Mouse (Mus musculus) MEL (cell line): ENCODE measurements around the gene Kcnd3. TPM values are rescaled to one million over a fixed set of nuclear protein-coding genes. Genes with fewer than 3 reads are reported as not detected.

Source experiments
- DNase-seq: peaks from one replicate; pipeline ENCODE4 v3.0.0; 2011; ENCODE audit warnings: low read depth, low spot score
- H3K27ac ChIP-seq: 2 replicates; pipeline ENCODE4 v1.5.1; 2012; ENCODE audit warnings: low read depth, mild to moderate bottlenecking, control low read depth, low read length, moderate library complexity; ENCODE audit not compliant: control insufficient read depth
- H3K27me3 ChIP-seq, 2 experiments: fragments of 150-350 bp in 1 of 2; sonication (generic) in 1 of 2; 2 replicates each; pipeline ENCODE4 v1.6.1; 2012; ENCODE audit warnings: low read length in 2 of 2, mild to moderate bottlenecking in 2 of 2, improper control_type of control experiment in 1 of 2, moderate library complexity in 1 of 2; ENCODE audit not compliant: insufficient read depth in 2 of 2, control insufficient read depth in 1 of 2
- H3K36me3 ChIP-seq, 2 experiments: 2 replicates each; pipeline ENCODE4 v1.6.1; 2012 to 2014; ENCODE audit warnings: low read length in 2 of 2, improper control_type of control experiment in 1 of 2, inconsistent platforms in 1 of 2, mild to moderate bottlenecking in 1 of 2; ENCODE audit not compliant: insufficient read depth in 2 of 2, control insufficient read depth in 1 of 2
- H3K4me1 ChIP-seq, 2 experiments: fragments of 150-350 bp in 1 of 2; sonication (generic) in 1 of 2; 2 replicates each; pipeline ENCODE4 v1.6.1; 2012; ENCODE audit warnings: low read length in 2 of 2, improper control_type of control experiment in 1 of 2, mild to moderate bottlenecking in 1 of 2; ENCODE audit not compliant: insufficient read depth in 2 of 2, control insufficient read depth in 1 of 2
- H3K4me3 ChIP-seq, 2 experiments: fragments of 150-350 bp in 1 of 2; sonication (generic) in 1 of 2; 2 replicates each; pipeline ENCODE4 v1.5.1; 2012; ENCODE audit warnings: low read depth in 2 of 2, low read length in 2 of 2, mild to moderate bottlenecking in 2 of 2, moderate library complexity in 2 of 2, control low read depth in 1 of 2, improper control_type of control experiment in 1 of 2; ENCODE audit not compliant: control insufficient read depth in 1 of 2, insufficient read depth in 1 of 2
- H3K79me2 ChIP-seq: 2 replicates; pipeline ENCODE4 v1.6.1; 2012; ENCODE audit warnings: mild to moderate bottlenecking, low read length, moderate library complexity; ENCODE audit not compliant: control insufficient read depth, poor library complexity, insufficient read depth
- H3K9ac ChIP-seq: 2 replicates; pipeline ENCODE4 v1.6.1; 2012; ENCODE audit warnings: low read depth, mild to moderate bottlenecking, control low read depth, low read length, moderate library complexity; ENCODE audit not compliant: control insufficient read depth, poor library complexity, severe bottlenecking
- H3K9me3 ChIP-seq: fragments of 150-350 bp; sonication (generic); replicated peaks from 2 replicates; pipeline ENCODE4 v1.6.1; 2012; ENCODE audit warnings: mild to moderate bottlenecking, low read length, improper control_type of control experiment, moderate library complexity; ENCODE audit not compliant: insufficient read depth
- CHD1 ChIP-seq: IDR thresholded peaks from 2 replicates; pipeline ENCODE4 v1.6.1; 2012; ENCODE audit warnings: low read depth, mild to moderate bottlenecking, inconsistent platforms, low read length, improper control_type of control experiment
- CHD2 ChIP-seq: IDR thresholded peaks from 2 replicates; pipeline ENCODE4 v1.6.1; 2011; ENCODE audit warnings: low read length, improper control_type of control experiment
- E2F4 ChIP-seq: IDR thresholded peaks from 2 replicates; pipeline ENCODE4 v1.6.1; 2011; ENCODE audit warnings: low read depth, low read length, improper control_type of control experiment, borderline replicate concordance
- EP300 ChIP-seq, 2 experiments: IDR thresholded peaks; 2 replicates each; pipeline ENCODE4 v1.6.1; 2011; ENCODE audit warnings: improper control_type of control experiment in 2 of 2, low read length in 2 of 2, low read depth in 1 of 2, mild to moderate bottlenecking in 1 of 2
- ETS1 ChIP-seq: IDR thresholded peaks from 2 replicates; pipeline ENCODE4 v1.6.1; 2012; ENCODE audit warnings: low read depth, mild to moderate bottlenecking, inconsistent platforms, low read length, improper control_type of control experiment, moderate library complexity
- GABPA ChIP-seq: IDR thresholded peaks from 2 replicates; pipeline ENCODE4 v1.6.1; 2012; ENCODE audit warnings: low read depth, mild to moderate bottlenecking, inconsistent platforms, low read length, improper control_type of control experiment, moderate library complexity
- GATA1 ChIP-seq: IDR thresholded peaks from 2 replicates; pipeline ENCODE4 v1.6.1; 2011; ENCODE audit warnings: low read depth, low read length, improper control_type of control experiment
- HCFC1 ChIP-seq: IDR thresholded peaks from 2 replicates; pipeline ENCODE4 v1.6.1; 2012; ENCODE audit warnings: low read depth, mild to moderate bottlenecking, inconsistent platforms, low read length, improper control_type of control experiment, moderate library complexity
- JUND ChIP-seq: IDR thresholded peaks from 2 replicates; pipeline ENCODE4 v1.6.1; 2011; ENCODE audit warnings: low read depth, mild to moderate bottlenecking, improper control_type of control experiment, low read length
- MAX ChIP-seq: IDR thresholded peaks from 2 replicates; pipeline ENCODE4 v1.6.1; 2011; ENCODE audit warnings: low read length, improper control_type of control experiment
- MAZ ChIP-seq: IDR thresholded peaks from 2 replicates; pipeline ENCODE4 v1.6.1; 2012; ENCODE audit warnings: low read depth, mild to moderate bottlenecking, inconsistent platforms, low read length, improper control_type of control experiment
- MEF2A ChIP-seq: IDR thresholded peaks from 2 replicates; pipeline ENCODE4 v1.6.1; 2014; ENCODE audit warnings: low read depth, mild to moderate bottlenecking, inconsistent platforms, low read length, improper control_type of control experiment; ENCODE audit not compliant: poor library complexity, insufficient replicate concordance, severe bottlenecking; ENCODE audit errors: extremely low read depth
- MXI1 ChIP-seq: IDR thresholded peaks from 2 replicates; pipeline ENCODE4 v1.6.1; 2011; ENCODE audit warnings: mild to moderate bottlenecking, low read depth, low read length, improper control_type of control experiment
- MYB ChIP-seq: IDR thresholded peaks from 2 replicates; pipeline ENCODE4 v1.6.1; 2011; ENCODE audit warnings: mild to moderate bottlenecking, low read depth, low read length, improper control_type of control experiment
- MYC ChIP-seq: IDR thresholded peaks from 2 replicates; pipeline ENCODE4 v1.6.1; 2011; ENCODE audit warnings: low read depth, mild to moderate bottlenecking, low read length, improper control_type of control experiment, moderate library complexity
- NRF1 ChIP-seq: IDR thresholded peaks from 2 replicates; pipeline ENCODE4 v1.6.1; 2014; ENCODE audit warnings: low read depth, mild to moderate bottlenecking, inconsistent platforms, low read length, improper control_type of control experiment, moderate library complexity; ENCODE audit not compliant: poor library complexity, insufficient read depth, severe bottlenecking
- POLR2A ChIP-seq, 2 experiments: IDR thresholded peaks; 2 replicates each; pipeline ENCODE4 v1.6.1; 2011 to 2012; ENCODE audit warnings: low read length in 2 of 2, mild to moderate bottlenecking in 2 of 2, control low read depth in 1 of 2, improper control_type of control experiment in 1 of 2, low read depth in 1 of 2, moderate library complexity in 1 of 2; ENCODE audit not compliant: control insufficient read depth in 1 of 2, insufficient read depth in 1 of 2, poor library complexity in 1 of 2
- RAD21 ChIP-seq: IDR thresholded peaks from 2 replicates; pipeline ENCODE4 v1.6.1; 2011; ENCODE audit warnings: mild to moderate bottlenecking, low read depth, low read length, improper control_type of control experiment
- RCOR1 ChIP-seq: IDR thresholded peaks from 2 replicates; pipeline ENCODE4 v1.6.1; 2012; ENCODE audit warnings: low read depth, mild to moderate bottlenecking, inconsistent platforms, low read length, improper control_type of control experiment
- SMC3 ChIP-seq: IDR thresholded peaks from 2 replicates; pipeline ENCODE4 v1.6.1; 2011; ENCODE audit warnings: low read depth, low read length, improper control_type of control experiment
- TAL1 ChIP-seq: IDR thresholded peaks from 2 replicates; pipeline ENCODE4 v1.6.1; 2012; ENCODE audit warnings: mild to moderate bottlenecking, inconsistent platforms, low read length, moderate library complexity, mixed read lengths
- TBP ChIP-seq: IDR thresholded peaks from 2 replicates; pipeline ENCODE4 v1.8.0; 2011; ENCODE audit warnings: low read depth, low read length, improper control_type of control experiment
- UBTF ChIP-seq: IDR thresholded peaks from 2 replicates; pipeline ENCODE4 v1.6.1; 2012; ENCODE audit warnings: low read depth, mild to moderate bottlenecking, inconsistent platforms, low read length, improper control_type of control experiment, moderate library complexity, borderline replicate concordance; ENCODE audit not compliant: insufficient read depth
- ZKSCAN1 ChIP-seq: IDR thresholded peaks from 2 replicates; pipeline ENCODE4 v1.6.1; 2012; ENCODE audit warnings: low read depth, mild to moderate bottlenecking, inconsistent platforms, low read length, improper control_type of control experiment, moderate library complexity
- ZMIZ1 ChIP-seq: IDR thresholded peaks from 2 replicates; pipeline ENCODE4 v1.6.1; 2012; ENCODE audit warnings: low read depth, mild to moderate bottlenecking, inconsistent platforms, low read length, improper control_type of control experiment, moderate library complexity
- ZNF384 ChIP-seq: IDR thresholded peaks from 2 replicates; pipeline ENCODE4 v1.6.1; 2012; ENCODE audit warnings: low read depth, mild to moderate bottlenecking, inconsistent platforms, low read length, improper control_type of control experiment
- polyA plus RNA-seq, 2 experiments: library from polyadenylated mRNA; stranded (reverse) in 1 of 2; unstranded in 1 of 2; fragments of >175 nt in 1 of 2; fragments of >200 nt in 1 of 2; gene quantifications; 2 replicates each; pipeline versions ENCODE4 v1.2.1 to v1.2.4; 2012; ENCODE audit warnings: low replicate concordance in 2 of 2, low read depth in 1 of 2; ENCODE audit not compliant: insufficient read length in 2 of 2, insufficient read depth in 1 of 2, missing spikeins in 1 of 2
- total RNA-seq: library from RNA; depleted of rRNA; stranded (reverse); fragments of 300-350 nt; gene quantifications from 2 replicates; pipeline ENCODE4 v1.2.3, GENCODE M21; 2012

The Kcnd3 gene
- total and polyA plus RNA-seq, 3 experiments, result 0.01 TPM; not detected in 2

DNA sequence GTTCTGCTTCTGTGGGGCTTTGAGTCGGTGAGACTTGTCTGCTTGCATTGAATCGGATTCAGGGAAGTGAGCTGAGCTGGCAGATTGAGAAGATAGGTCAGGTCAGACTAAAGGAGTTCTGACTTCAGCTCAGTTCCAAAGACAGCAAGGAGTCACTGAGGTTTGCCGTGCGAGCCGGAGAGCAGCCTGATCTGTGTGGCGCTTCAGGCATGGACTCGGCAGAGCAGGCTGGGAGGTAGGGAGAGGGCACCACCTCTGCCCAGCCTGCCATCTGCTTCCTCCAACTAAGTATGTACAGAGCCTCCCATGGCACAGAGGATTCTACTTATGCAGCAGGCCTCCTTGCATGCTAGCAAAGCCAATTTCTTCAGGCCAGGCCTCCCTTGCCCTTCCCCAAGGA is 44.1 kb downstream of the Kcnd3 start:
- no peaks in the 10 kb centered on the region for H3K27me3 ChIP-seq
- no peaks in the 10 kb centered on the region for H3K9me3 ChIP-seq
- no peaks in the 10 kb centered on the region for H3K36me3 ChIP-seq
- H3K4me3 ChIP-seq, result no peak overlapping the region
- TF ChIP-seq POLR2A (IDR thresholded peaks at IDR 0.05; ENCODE audit: control insufficient read depth in 1 of 2, insufficient read depth in 1 of 2, low read depth in 1 of 2, low read length in 2 of 2, poor library complexity in 1 of 2) (no peak), RAD21 (no peak), RCOR1 (no peak), MAX (no peak), MYB (no peak), ZMIZ1 (no peak), ETS1 (no peak), TBP (no peak), MEF2A (no peak), NRF1 (no peak), UBTF (no peak), HCFC1 (no peak), MXI1 (no peak), SMC3 (no peak), ZNF384 (no peak), CHD1 (no peak), MAZ (no peak), CHD2 (no peak), EP300 (IDR thresholded peaks at IDR 0.05; ENCODE audit: low read depth in 1 of 2, low read length in 2 of 2) (no peak)
- H3K9ac ChIP-seq, result no peak overlapping the region
- DNase-seq, result no peak
- no peaks in the 10 kb centered on the region for H3K4me1 ChIP-seq
- H3K27ac ChIP-seq, result no peak overlapping the region
- H3K79me2 ChIP-seq, result no peaks in the 10 kb centered on the region

DNA sequence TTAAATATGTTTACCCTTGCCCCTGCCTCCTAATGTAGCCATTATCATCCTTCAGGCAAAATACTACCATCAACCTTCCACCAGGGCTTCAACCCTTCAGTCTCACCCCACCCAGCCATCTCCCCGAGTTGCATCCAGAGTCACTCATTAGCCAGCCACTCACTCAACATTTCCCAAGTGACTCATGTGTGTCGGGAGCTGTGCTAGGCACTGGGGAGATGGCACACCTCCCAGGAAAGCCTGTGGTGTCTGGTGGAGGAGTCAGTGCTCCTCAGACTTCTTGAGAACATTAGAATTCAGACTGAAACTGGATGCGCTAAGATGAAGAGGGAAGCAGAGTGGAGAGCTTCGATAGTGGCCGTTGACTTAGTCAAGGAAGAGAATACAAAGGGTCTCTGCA is 44.8 kb downstream of the Kcnd3 start:
- no peaks in the 10 kb centered on the region for H3K36me3 ChIP-seq
- no peak overlapping the region for H3K4me3 ChIP-seq
- no peaks in the 10 kb centered on the region for H3K4me1 ChIP-seq
- no peak overlapping the region for H3K27ac ChIP-seq
- no peaks in the 10 kb centered on the region for H3K79me2 ChIP-seq
- H3K9me3 ChIP-seq, result no peaks in the 10 kb centered on the region
- no peaks in the 10 kb centered on the region for H3K27me3 ChIP-seq
- DNase-seq, result no peak
- H3K9ac ChIP-seq, result no peak overlapping the region
- TF ChIP-seq MYC (no peak), UBTF (no peak), MAZ (no peak), CHD2 (no peak), ZKSCAN1 (no peak), ZNF384 (no peak), MAX (no peak), E2F4 (no peak), ETS1 (no peak), CHD1 (no peak), GABPA (no peak), JUND (no peak), TAL1 (no peak), GATA1 (no peak), RCOR1 (no peak), POLR2A (IDR thresholded peaks at IDR 0.05; ENCODE audit: control insufficient read depth in 1 of 2, insufficient read depth in 1 of 2, low read depth in 1 of 2, low read length in 2 of 2, poor library complexity in 1 of 2) (no peak)
